Mouse (Mus musculus) small intestine, adult 2 months (tissue): ENCODE results near the gene Slc25a11.

Source experiments
- CTCF ChIP-seq: fragments of 200-500 bp; IDR thresholded peaks from 2 replicates; pipeline ENCODE4 v1.5.1; 2012; ENCODE audit warnings: low read depth, mild to moderate bottlenecking, control low read depth, inconsistent platforms, low read length, moderate library complexity, mixed read lengths; ENCODE audit not compliant: insufficient replicate concordance, insufficient read length; ENCODE audit errors: extremely low read depth
- POLR2A ChIP-seq: fragments of 200-500 bp; IDR thresholded peaks from 2 replicates; pipeline ENCODE4 v1.6.1; 2012; ENCODE audit warnings: low read depth, mild to moderate bottlenecking, control low read depth, inconsistent platforms, low read length, moderate library complexity

- TF ChIP-seq CTCF, result peak; percentile 43; the same call in 1 of the 2 replicates
- no peak for TF ChIP-seq POLR2A
Measured at GRCm38 (mm10) chr11:70669582-70670345, 22.5 kb upstream of the Slc25a11 start.
